Mouse (Mus musculus): ENCODE measurements around the gene Farp2. TPM values are rescaled to one million over a fixed set of nuclear protein-coding genes. Genes with fewer than 3 reads are reported as not detected.

The Farp2 gene
- total RNA-seq, 1 experiment, result 2.8 TPM

GRCm38 (mm10) chr1:93588346-93588745 lies 76.5 kb downstream of the Farp2 start:
- TF ChIP-seq MAFK (IDR thresholded peaks at IDR 0.05; ENCODE audit: insufficient read depth, low read depth, low read length) (no peak), ZC3H11A (IDR thresholded peaks at IDR 0.05; ENCODE audit: borderline replicate concordance, low read depth, low read length) (no peak)
- Histone ChIP-seq H3K4me3 (ENCODE audit: insufficient read depth in 1 of 2, low read depth in 1 of 2, low read length in 2 of 2, poor library complexity in 1 of 2, severe bottlenecking in 1 of 2) (no peak overlapping the region), H3K27ac (ENCODE audit: insufficient read depth, low read depth, low read length, poor library complexity, severe bottlenecking) (no peak overlapping the region), H3K9ac (ENCODE audit: insufficient read depth, low read depth, low read length, poor library complexity, severe bottlenecking) (no peak overlapping the region), H3K36me3 (ENCODE audit: control insufficient read depth, insufficient read depth, low read length, poor library complexity, severe bottlenecking) (no peaks in the 10 kb centered on the region), H3K9me3 (ENCODE audit: control insufficient read depth, insufficient read depth, low read depth, low read length) (no peaks in the 10 kb centered on the region), H3K4me1 (ENCODE audit: control insufficient read depth in 2 of 2, insufficient read depth in 2 of 2, low read length in 2 of 2, poor library complexity in 1 of 2) (peaks cover 0 to 5% of the 10 kb centered on the region in 2 experiments; a peak in 2 of 4 replicates)
- DNase-seq (ENCODE audit: low read depth, low spot score), result no peak
- in situ Hi-C loops (cut with MboI; ENCODE audit: low sequenced_read_pairs in 2 of 2, unreplicated experiment in 2 of 2), result no loop called here

- TF ChIP-seq HCFC1 (IDR thresholded peaks at IDR 0.05; ENCODE audit: borderline replicate concordance, insufficient read depth, low read length), result no peak
- no peak for TF ChIP-seq CHD2 (IDR thresholded peaks at IDR 0.05; ENCODE audit: low read depth, low read length)
- no peak for TF ChIP-seq ZC3H11A (IDR thresholded peaks at IDR 0.05; ENCODE audit: borderline replicate concordance, low read depth, low read length)
- TF ChIP-seq ZNF384 (IDR thresholded peaks at IDR 0.05; ENCODE audit: low read depth, low read length), result no peak
- no peak for TF ChIP-seq MAFK (IDR thresholded peaks at IDR 0.05; ENCODE audit: insufficient read depth, low read depth, low read length)
- Histone ChIP-seq H3K4me1 (ENCODE audit: control insufficient read depth in 2 of 2, insufficient read depth in 2 of 2, low read length in 2 of 2, poor library complexity in 1 of 2) (no peaks in the 10 kb centered on the region), H3K9ac (ENCODE audit: insufficient read depth, low read depth, low read length, poor library complexity, severe bottlenecking) (no peak overlapping the region), H3K36me3 (ENCODE audit: control insufficient read depth, insufficient read depth, low read length, poor library complexity, severe bottlenecking) (no peaks in the 10 kb centered on the region), H3K4me3 (ENCODE audit: insufficient read depth in 1 of 2, low read depth in 1 of 2, low read length in 2 of 2, poor library complexity in 1 of 2, severe bottlenecking in 1 of 2) (no peak overlapping the region), H3K27ac (ENCODE audit: insufficient read depth, low read depth, low read length, poor library complexity, severe bottlenecking) (no peak overlapping the region), H3K9me3 (ENCODE audit: control insufficient read depth, insufficient read depth, low read depth, low read length) (no peaks in the 10 kb centered on the region)
- in situ Hi-C loops (cut with MboI; ENCODE audit: low sequenced_read_pairs in 2 of 2, unreplicated experiment in 2 of 2), result no loop called here
- DNase-seq (ENCODE audit: low read depth, low spot score), result no peak
Observed at GRCm38 (mm10) chr1:93593960-93594359, 82.1 kb downstream of the Farp2 start.

GRCm38 (mm10) chr1:93595916-93596315 lies 84.0 kb downstream of the Farp2 start:
- H3K36me3 ChIP-seq (ENCODE audit: control insufficient read depth, insufficient read depth, low read length, poor library complexity, severe bottlenecking), result no peaks in the 10 kb centered on the region
- no peaks in the 10 kb centered on the region for H3K9me3 ChIP-seq (ENCODE audit: control insufficient read depth, insufficient read depth, low read depth, low read length)
- no peaks in the 10 kb centered on the region for H3K4me1 ChIP-seq (ENCODE audit: control insufficient read depth in 2 of 2, insufficient read depth in 2 of 2, low read length in 2 of 2, poor library complexity in 1 of 2)
- H3K9ac ChIP-seq (ENCODE audit: insufficient read depth, low read depth, low read length, poor library complexity, severe bottlenecking), result no peak overlapping the region
- no peak overlapping the region for H3K27ac ChIP-seq (ENCODE audit: insufficient read depth, low read depth, low read length, poor library complexity, severe bottlenecking)
- TF ChIP-seq ZNF384 (IDR thresholded peaks at IDR 0.05; ENCODE audit: low read depth, low read length) (no peak), CHD2 (IDR thresholded peaks at IDR 0.05; ENCODE audit: low read depth, low read length) (no peak), MAFK (IDR thresholded peaks at IDR 0.05; ENCODE audit: insufficient read depth, low read depth, low read length) (no peak), ZC3H11A (IDR thresholded peaks at IDR 0.05; ENCODE audit: borderline replicate concordance, low read depth, low read length) (no peak), HCFC1 (IDR thresholded peaks at IDR 0.05; ENCODE audit: borderline replicate concordance, insufficient read depth, low read length) (no peak)
- in situ Hi-C loops (cut with MboI; ENCODE audit: low sequenced_read_pairs in 2 of 2, unreplicated experiment in 2 of 2), result no loop called here
- DNase-seq (ENCODE audit: low read depth, low spot score), result no peak
- no peak overlapping the region for H3K4me3 ChIP-seq (ENCODE audit: insufficient read depth in 1 of 2, low read depth in 1 of 2, low read length in 2 of 2, poor library complexity in 1 of 2, severe bottlenecking in 1 of 2)

GRCm38 (mm10) chr1:93602911-93603310 lies 91.0 kb downstream of the Farp2 start:
- in situ Hi-C loops (cut with MboI; ENCODE audit: low sequenced_read_pairs in 2 of 2, unreplicated experiment in 2 of 2), result no loop called here
- H3K36me3 ChIP-seq (ENCODE audit: control insufficient read depth, insufficient read depth, low read length, poor library complexity, severe bottlenecking), result no peaks in the 10 kb centered on the region
- no peak for DNase-seq (ENCODE audit: low read depth, low spot score)
- no peak for TF ChIP-seq ZC3H11A (IDR thresholded peaks at IDR 0.05; ENCODE audit: borderline replicate concordance, low read depth, low read length)
- no peak for TF ChIP-seq ZNF384 (IDR thresholded peaks at IDR 0.05; ENCODE audit: low read depth, low read length)
- no peak for TF ChIP-seq MAFK (IDR thresholded peaks at IDR 0.05; ENCODE audit: insufficient read depth, low read depth, low read length)
- no peak for TF ChIP-seq HCFC1 (IDR thresholded peaks at IDR 0.05; ENCODE audit: borderline replicate concordance, insufficient read depth, low read length)
- TF ChIP-seq CHD2 (IDR thresholded peaks at IDR 0.05; ENCODE audit: low read depth, low read length), result no peak
- no peaks in the 10 kb centered on the region for H3K9me3 ChIP-seq (ENCODE audit: control insufficient read depth, insufficient read depth, low read depth, low read length)
- no peak overlapping the region for H3K4me3 ChIP-seq (ENCODE audit: insufficient read depth in 1 of 2, low read depth in 1 of 2, low read length in 2 of 2, poor library complexity in 1 of 2, severe bottlenecking in 1 of 2)
- H3K4me1 ChIP-seq (ENCODE audit: control insufficient read depth in 2 of 2, insufficient read depth in 2 of 2, low read length in 2 of 2, poor library complexity in 1 of 2), result peaks cover 0 to 11% of the 10 kb centered on the region in 2 experiments; a peak in 2 of 4 replicates
- H3K27ac ChIP-seq (ENCODE audit: insufficient read depth, low read depth, low read length, poor library complexity, severe bottlenecking), result no peak overlapping the region
- H3K9ac ChIP-seq (ENCODE audit: insufficient read depth, low read depth, low read length, poor library complexity, severe bottlenecking), result no peak overlapping the region

GRCm38 (mm10) chr1:93603921-93604320 lies 92.0 kb downstream of the Farp2 start:
- DNase-seq (ENCODE audit: low read depth, low spot score), result peak; percentile 13

More at GRCm38 (mm10) chr1:93603921-93604320, 92.0 kb downstream of the Farp2 start:
- Histone ChIP-seq H3K36me3 (ENCODE audit: control insufficient read depth, insufficient read depth, low read length, poor library complexity, severe bottlenecking) (no peaks in the 10 kb centered on the region), H3K4me1 (ENCODE audit: control insufficient read depth in 2 of 2, insufficient read depth in 2 of 2, low read length in 2 of 2, poor library complexity in 1 of 2) (peaks cover 0 to 11% of the 10 kb centered on the region in 2 experiments; a peak in 2 of 4 replicates), H3K4me3 (ENCODE audit: insufficient read depth in 1 of 2, low read depth in 1 of 2, low read length in 2 of 2, poor library complexity in 1 of 2, severe bottlenecking in 1 of 2) (no peak overlapping the region; a peak in 1 of 4 replicates), H3K9me3 (ENCODE audit: control insufficient read depth, insufficient read depth, low read depth, low read length) (no peaks in the 10 kb centered on the region), H3K9ac (ENCODE audit: insufficient read depth, low read depth, low read length, poor library complexity, severe bottlenecking) (no peak overlapping the region), H3K27ac (ENCODE audit: insufficient read depth, low read depth, low read length, poor library complexity, severe bottlenecking) (no peak overlapping the region)
- TF ChIP-seq MAFK (IDR thresholded peaks at IDR 0.05; ENCODE audit: insufficient read depth, low read depth, low read length) (no peak), ZNF384 (IDR thresholded peaks at IDR 0.05; ENCODE audit: low read depth, low read length) (no peak), ZC3H11A (IDR thresholded peaks at IDR 0.05; ENCODE audit: borderline replicate concordance, low read depth, low read length) (no peak), HCFC1 (IDR thresholded peaks at IDR 0.05; ENCODE audit: borderline replicate concordance, insufficient read depth, low read length) (no peak), CHD2 (IDR thresholded peaks at IDR 0.05; ENCODE audit: low read depth, low read length) (no peak)
- in situ Hi-C loops (cut with MboI; ENCODE audit: low sequenced_read_pairs in 2 of 2, unreplicated experiment in 2 of 2), result no loop called here

Measured in ES-E14 (cell line).